10 mouse cellular contexts compared by ENCODE assay signal in genomic region chr9:114687639-114688038, GRCm38 (mm10). TPM values are rescaled to one million over a fixed set of nuclear protein-coding genes. Genes with fewer than 3 reads are reported as not detected.
DNase-seq lines count a peak whose midpoint lies in the region; ATAC-seq and TF ChIP-seq lines count a peak whose summit lies in the region.
"Had no signal": no experiment of that assay in that cellular context is flagged by ENCODE, and none has a peak within 500 bp of the region (broad histone marks: within the 10 kb centered on the region; RNA-seq: fewer than 3 reads in every experiment).

No protein-coding gene starts in this region.

- peak overlapping the region; percentile 77 for H3K4me2 ChIP-seq in heart, embryonic 16.5 days (ENCODE audit: low read depth, low read length)
- H3K4me2 ChIP-seq in hindbrain, embryonic 16.5 days (ENCODE audit: low read length): peak overlapping the region; percentile 65
- peak overlapping the region; percentile 73 for H3K4me2 ChIP-seq in midbrain, embryonic 14.5 days (ENCODE audit: low read length)

- H3K27ac ChIP-seq in heart, embryonic 16.5 days (ENCODE audit: low read length): no peak overlapping the region
- no peak overlapping the region for H3K27ac ChIP-seq in cortical plate, adult 2 months (ENCODE audit: insufficient read depth, low read length)
- H3K27ac ChIP-seq in hindbrain, embryonic 16.5 days (ENCODE audit: low read depth, low read length): peak overlapping the region; percentile 98
- peak overlapping the region; percentile 98; the same call in 1 of the 2 replicates for H3K27ac ChIP-seq in midbrain, embryonic 14.5 days (replicated peaks; ENCODE audit: low read depth, low read length)

- H3K36me3 ChIP-seq in heart, embryonic 16.5 days (ENCODE audit: control insufficient read depth, insufficient read depth): peaks cover 12% of the 10 kb centered on the region
- 0 out of 2 replicates have a peak, but pooled peaks cover 3% of the 10 kb centered on the region for H3K36me3 ChIP-seq in hindbrain, embryonic 16.5 days (ENCODE audit: control insufficient read depth, insufficient read depth, low read length)
- peaks cover 6% of the 10 kb centered on the region for H3K36me3 ChIP-seq in midbrain, embryonic 14.5 days (ENCODE audit: control insufficient read depth, insufficient read depth, low read length)

- ATAC-seq in heart, embryonic 16.5 days (replicated peaks; ENCODE audit: extremely low read depth, insufficient read depth, low FRiP score): no peak
- no peak for ATAC-seq in hindbrain, embryonic 16.5 days
- no peak for ATAC-seq in midbrain, embryonic 14.5 days (ENCODE audit: low FRiP score, low TSS enrichment)

- no peak for TF ChIP-seq POLR2A in cortical plate, adult 2 months (IDR thresholded peaks at IDR 0.05; ENCODE audit: extremely low read depth, insufficient read depth, low read length)

- peaks cover 21% of the 10 kb centered on the region for H3K4me1 ChIP-seq in heart, embryonic 16.5 days (ENCODE audit: control insufficient read depth, insufficient read depth, low read length)
- peaks cover 2% of the 10 kb centered on the region; the same call in 1 of the 2 replicates for H3K4me1 ChIP-seq in cortical plate, adult 2 months (ENCODE audit: control insufficient read depth, insufficient read depth, low read length)
- peaks cover 16% of the 10 kb centered on the region for H3K4me1 ChIP-seq in hindbrain, embryonic 16.5 days (ENCODE audit: control insufficient read depth, insufficient read depth, low read depth, low read length)
- H3K4me1 ChIP-seq in midbrain, embryonic 14.5 days (ENCODE audit: control insufficient read depth, insufficient read depth, low read length): peaks cover 15% of the 10 kb centered on the region

- H3K4me3 ChIP-seq in heart, embryonic 16.5 days (ENCODE audit: low read length): peak overlapping the region; percentile 76
- H3K4me3 ChIP-seq in cortical plate, adult 2 months (ENCODE audit: insufficient read depth, low read length): peak overlapping the region; percentile 79; the same call in 1 of the 2 replicates
- peak overlapping the region; percentile 96 for H3K4me3 ChIP-seq in hindbrain, embryonic 16.5 days (ENCODE audit: low read length)
- peak overlapping the region; percentile 96; the same call in 1 of the 2 replicates for H3K4me3 ChIP-seq in midbrain, embryonic 14.5 days (replicated peaks; ENCODE audit: low read depth, low read length)

- peak overlapping the region; percentile 93 for H3K9ac ChIP-seq in heart, embryonic 16.5 days (ENCODE audit: low read length)
- peak overlapping the region; percentile 98 for H3K9ac ChIP-seq in hindbrain, embryonic 16.5 days (ENCODE audit: low read depth, low read length)
- H3K9ac ChIP-seq in midbrain, embryonic 14.5 days (replicated peaks; ENCODE audit: low read length): peak overlapping the region; percentile 95; the same call in 1 of the 2 replicates

- WGBS in heart, embryonic 16.5 days: 72% methylated on average over 13 of the region's 13 CpGs
- WGBS in hindbrain, embryonic 16.5 days: 68% methylated on average over 13 of the region's 13 CpGs
- WGBS in midbrain, embryonic 14.5 days: 65% methylated on average over 13 of the region's 13 CpGs

- no peak for DNase-seq in heart, adult 11 months
- DNase-seq in midbrain, embryonic 14.5 days: peak; percentile 34
- no peak for DNase-seq in adrenal gland, postnatal 14 days
- DNase-seq in right cerebral cortex, postnatal 25 days: no peak
- DNase-seq in lung, postnatal 14 days: no peak
- DNase-seq: cerebellum, adult 18-20 months had no signal

- TF ChIP-seq CTCF in cortical plate, adult 2 months (IDR thresholded peaks at IDR 0.05; ENCODE audit: extremely low read depth, insufficient read depth, low read length): no peak

- no peaks in the 10 kb centered on the region for H3K27me3 ChIP-seq in heart, embryonic 16.5 days (ENCODE audit: control insufficient read depth, insufficient read depth, low read length)
- no peaks in the 10 kb centered on the region for H3K27me3 ChIP-seq in hindbrain, embryonic 16.5 days (replicated peaks; ENCODE audit: control insufficient read depth, insufficient read depth, low read length)
- H3K27me3 ChIP-seq in midbrain, embryonic 14.5 days (ENCODE audit: control insufficient read depth, insufficient read depth, low read length): no peaks in the 10 kb centered on the region
- H3K27me3 ChIP-seq: Patski had no signal

- H3K9me3 ChIP-seq in heart, embryonic 16.5 days (replicated peaks; ENCODE audit: control insufficient read depth, low read length): no peaks in the 10 kb centered on the region
- no peaks in the 10 kb centered on the region for H3K9me3 ChIP-seq in hindbrain, embryonic 16.5 days (ENCODE audit: control insufficient read depth, low read length)
- no peaks in the 10 kb centered on the region for H3K9me3 ChIP-seq in midbrain, embryonic 14.5 days (ENCODE audit: control insufficient read depth, low read length)

RNA-seq across cellular contexts. Expression of gene Dync1li1, which starts 1.0 kb away (rescaled TPM):
- 69.2 and 76.0 TPM in 2 replicates for polyA plus RNA-seq in heart, embryonic 16.5 days (2015; fragmentation: Nextera tagmentation; extraction: Ambion mirVana)
- polyA plus RNA-seq in cortical plate, adult 2 months (2012; rRNA removed): 57.8 and 57.9 TPM in 2 replicates
- 105 and 116 TPM in 2 replicates for polyA plus RNA-seq in hindbrain, embryonic 16.5 days (2015; fragmentation: Nextera tagmentation; extraction: Ambion mirVana)
- polyA plus RNA-seq in midbrain, embryonic 14.5 days (2014; fragmentation: Nextera tagmentation; extraction: Ambion mirVana): 106 and 107 TPM in 2 replicates
- total RNA-seq in adrenal gland, postnatal 14 days (2021): 37.1 and 44.6 TPM in 2 replicates

RNA-seq across cellular contexts. Expression of gene Cmtm6, which starts 43.3 kb away (rescaled TPM):
- polyA plus RNA-seq in heart, embryonic 16.5 days (2015; fragmentation: Nextera tagmentation; extraction: Ambion mirVana): 51.0 and 51.6 TPM in 2 replicates
- 22.8 and 23.8 TPM in 2 replicates for polyA plus RNA-seq in cortical plate, adult 2 months (2012; rRNA removed)
- polyA plus RNA-seq in hindbrain, embryonic 16.5 days (2015; fragmentation: Nextera tagmentation; extraction: Ambion mirVana): 21.0 and 21.2 TPM in 2 replicates
- polyA plus RNA-seq in midbrain, embryonic 14.5 days (2014; fragmentation: Nextera tagmentation; extraction: Ambion mirVana): 13.8 and 19.2 TPM in 2 replicates
- 57.6 and 58.5 TPM in 2 replicates for total RNA-seq in adrenal gland, postnatal 14 days (2021)

RNA-seq across cellular contexts. Expression of gene Cnot10, which starts 47.7 kb away (rescaled TPM):
- 38.6 and 41.4 TPM in 2 replicates for polyA plus RNA-seq in heart, embryonic 16.5 days (2015; fragmentation: Nextera tagmentation; extraction: Ambion mirVana)
- polyA plus RNA-seq in cortical plate, adult 2 months (2012; rRNA removed): 82.6 and 83.9 TPM in 2 replicates
- polyA plus RNA-seq in hindbrain, embryonic 16.5 days (2015; fragmentation: Nextera tagmentation; extraction: Ambion mirVana): 52.1 and 57.1 TPM in 2 replicates
- 44.0 and 56.7 TPM in 2 replicates for polyA plus RNA-seq in midbrain, embryonic 14.5 days (2014; fragmentation: Nextera tagmentation; extraction: Ambion mirVana)
- total RNA-seq in adrenal gland, postnatal 14 days (2021): 33.9 and 36.5 TPM in 2 replicates

Comparison
In these comparisons a context has a peak if more than half of its experiments do, and no peak if none do; other contexts are left out.
1. H3K27ac ChIP-seq: peak in hindbrain, embryonic 16.5 days (single experiment) and midbrain, embryonic 14.5 days (single experiment); none in heart, embryonic 16.5 days (single experiment) and cortical plate, adult 2 months (single experiment).
2. Peak in every context shown above with its lines, with median percentiles within 50 percentile points of each other: H3K4me2 ChIP-seq, H3K4me3 ChIP-seq and H3K9ac ChIP-seq.